Mouse (Mus musculus): ENCODE measurements around the gene Zfp334. TPM values are rescaled to one million over a fixed set of nuclear protein-coding genes. Genes with fewer than 3 reads are reported as not detected.

Gene Zfp334
- polyA plus RNA-seq (2015; fragmentation: Nextera tagmentation; extraction: Ambion mirVana): 8.7 and 8.9 TPM in 2 replicates

DNA sequence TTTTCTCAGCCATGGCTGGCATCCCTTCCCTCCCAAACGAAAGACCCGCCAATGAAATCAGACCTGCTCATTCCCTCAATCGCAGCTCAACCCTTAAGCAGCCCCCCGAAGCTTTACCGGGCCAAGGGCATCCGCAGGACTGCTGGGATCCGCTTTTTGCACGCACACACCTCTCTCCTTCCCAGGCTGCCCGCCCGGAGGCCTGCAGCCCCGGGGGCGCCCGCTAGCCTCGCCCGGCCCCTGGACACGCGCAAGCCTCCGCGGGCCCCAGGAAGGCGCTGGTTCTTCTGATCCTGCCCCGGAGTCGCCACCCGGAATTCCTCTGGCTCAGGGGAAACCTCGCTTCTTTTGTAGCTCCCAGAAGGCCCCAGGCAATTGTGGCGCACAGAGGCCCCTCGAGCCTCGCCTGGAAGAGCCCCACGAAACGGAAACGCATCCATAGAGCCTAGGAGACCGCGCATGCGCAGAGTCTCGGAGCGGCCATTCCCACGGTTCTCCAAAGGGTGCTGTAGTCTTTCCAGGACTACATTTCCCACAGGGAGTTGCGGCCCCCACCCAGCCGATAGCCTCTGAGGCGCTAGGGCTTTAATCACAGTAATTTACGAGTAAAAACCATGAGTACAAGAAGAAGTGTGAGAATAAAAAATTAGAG lies at the start of gene Zfp334:
Gene Zfp334 (minus strand): TSS at position 416 of the 652 bp plus-strand sequence.
- H3K36me3 ChIP-seq (ENCODE audit: insufficient read depth, low read length): peaks cover 36% of the 10 kb centered on the region
- no peaks in the 10 kb centered on the region for H3K27me3 ChIP-seq (ENCODE audit: insufficient read depth, low read length)
- H3K27ac ChIP-seq (ENCODE audit: low read length): peak within 1 kb of the TSS; percentile 89
- peak within 1 kb of the TSS; percentile 87 for H3K4me2 ChIP-seq (replicated peaks; ENCODE audit: low read depth, low read length)
- H3K4me1 ChIP-seq (ENCODE audit: insufficient read depth, low read length): peaks cover 8% of the 10 kb centered on the region
- ATAC-seq (ENCODE audit: low FRiP score, low TSS enrichment): peak; percentile 93
- peak within 1 kb of the TSS; percentile 96 for H3K9ac ChIP-seq (replicated peaks; ENCODE audit: low read length)
- no peaks in the 10 kb centered on the region for H3K9me3 ChIP-seq (ENCODE audit: low read length)
- H3K4me3 ChIP-seq (ENCODE audit: low read length): peak within 1 kb of the TSS; percentile 90
- under 1% methylated on average over 40 of the region's 40 CpGs for WGBS

GRCm38 (mm10) chr2:165428694-165429093 lies 40.6 kb upstream of the Zfp334 start:
- Histone ChIP-seq H3K4me3 (ENCODE audit: low read length) (no peak overlapping the region), H3K36me3 (ENCODE audit: insufficient read depth, low read length) (no peaks in the 10 kb centered on the region), H3K9me3 (ENCODE audit: low read length) (no peaks in the 10 kb centered on the region), H3K9ac (replicated peaks; ENCODE audit: low read length) (no peak overlapping the region), H3K27ac (ENCODE audit: low read length) (no peak overlapping the region), H3K4me1 (ENCODE audit: insufficient read depth, low read length) (no peaks in the 10 kb centered on the region), H3K4me2 (replicated peaks; ENCODE audit: low read depth, low read length) (no peak overlapping the region), H3K27me3 (ENCODE audit: insufficient read depth, low read length) (no peaks in the 10 kb centered on the region)
- WGBS: 35% methylated on average over 7 of the region's 7 CpGs
- ATAC-seq (ENCODE audit: low FRiP score, low TSS enrichment): no peak

- ATAC-seq (ENCODE audit: low FRiP score, low TSS enrichment): no peak
- Histone ChIP-seq H3K4me2 (replicated peaks; ENCODE audit: low read depth, low read length) (no peak overlapping the region), H3K27ac (ENCODE audit: low read length) (no peak overlapping the region), H3K9me3 (ENCODE audit: low read length) (no peaks in the 10 kb centered on the region), H3K4me3 (ENCODE audit: low read length) (no peak overlapping the region), H3K27me3 (ENCODE audit: insufficient read depth, low read length) (no peaks in the 10 kb centered on the region), H3K36me3 (ENCODE audit: insufficient read depth, low read length) (no peaks in the 10 kb centered on the region), H3K4me1 (ENCODE audit: insufficient read depth, low read length) (no peaks in the 10 kb centered on the region), H3K9ac (replicated peaks; ENCODE audit: low read length) (no peak overlapping the region)
- WGBS: 86% methylated on average over 2 of the region's 2 CpGs
Observed at GRCm38 (mm10) chr2:165420195-165420594, 32.1 kb upstream of the Zfp334 start.

DNA sequence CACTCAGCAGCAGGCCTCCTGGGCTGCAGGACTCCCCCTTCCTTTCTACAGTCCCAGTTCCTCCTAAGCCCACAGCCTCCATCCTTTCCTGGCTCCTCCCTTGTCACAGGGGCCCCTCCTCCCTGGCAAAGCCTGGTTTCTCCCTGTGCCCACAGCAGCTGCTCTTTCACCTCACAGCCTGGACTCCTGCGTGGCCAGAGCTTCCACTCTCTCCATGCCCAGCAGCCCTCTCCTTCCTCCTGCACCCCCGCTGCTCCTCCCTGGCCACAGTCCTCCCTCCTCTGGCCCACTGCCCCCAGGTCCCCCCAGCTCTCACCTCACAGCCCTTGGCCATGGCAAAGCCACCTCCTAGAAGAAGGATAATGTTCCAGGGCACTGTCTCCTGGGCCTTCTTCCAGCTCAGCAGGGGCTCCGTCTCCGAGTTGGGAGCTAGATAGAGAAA lies 31.6 kb upstream of the Zfp334 start:
- Histone ChIP-seq H3K4me2 (replicated peaks; ENCODE audit: low read depth, low read length) (no peak overlapping the region), H3K36me3 (ENCODE audit: insufficient read depth, low read length) (no peaks in the 10 kb centered on the region), H3K27ac (ENCODE audit: low read length) (no peak overlapping the region), H3K4me3 (ENCODE audit: low read length) (no peak overlapping the region), H3K9me3 (ENCODE audit: low read length) (no peaks in the 10 kb centered on the region), H3K4me1 (ENCODE audit: insufficient read depth, low read length) (no peaks in the 10 kb centered on the region), H3K9ac (replicated peaks; ENCODE audit: low read length) (no peak overlapping the region), H3K27me3 (ENCODE audit: insufficient read depth, low read length) (no peaks in the 10 kb centered on the region)
- 67% methylated on average over 4 of the region's 4 CpGs for WGBS
- no peak for ATAC-seq (ENCODE audit: low FRiP score, low TSS enrichment)

DNA sequence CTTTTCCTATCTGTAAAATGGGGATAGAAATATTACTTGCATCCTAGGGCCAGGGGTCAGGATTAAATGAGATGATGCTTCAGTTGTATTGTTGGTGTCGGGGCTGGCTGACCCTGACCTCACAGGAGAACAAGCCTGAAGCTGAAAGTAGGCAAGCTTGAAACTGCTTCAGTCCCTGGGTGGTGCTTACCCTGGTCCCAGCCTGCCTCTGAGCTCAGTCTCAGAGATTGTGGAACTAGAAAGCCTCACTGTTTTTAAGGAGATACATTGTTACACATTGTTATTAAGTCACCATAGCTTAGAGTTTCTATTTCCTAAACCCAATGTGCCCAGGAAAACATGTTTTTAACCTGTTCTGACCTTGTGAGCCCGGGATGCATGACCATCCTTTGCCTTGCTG lies 30.5 kb upstream of the Zfp334 start:
- no peak for ATAC-seq (ENCODE audit: low FRiP score, low TSS enrichment)
- Histone ChIP-seq H3K9ac (replicated peaks; ENCODE audit: low read length) (no peak overlapping the region), H3K27me3 (ENCODE audit: insufficient read depth, low read length) (no peaks in the 10 kb centered on the region), H3K4me3 (ENCODE audit: low read length) (no peak overlapping the region), H3K4me1 (ENCODE audit: insufficient read depth, low read length) (no peaks in the 10 kb centered on the region), H3K9me3 (ENCODE audit: low read length) (no peaks in the 10 kb centered on the region), H3K4me2 (replicated peaks; ENCODE audit: low read depth, low read length) (no peak overlapping the region), H3K27ac (ENCODE audit: low read length) (no peak overlapping the region), H3K36me3 (ENCODE audit: insufficient read depth, low read length) (no peaks in the 10 kb centered on the region)
- 83% methylated on average over 2 of the region's 2 CpGs for WGBS

- ATAC-seq (ENCODE audit: low FRiP score, low TSS enrichment): peak; percentile 73; the same call in 1 of the 2 replicates
- Histone ChIP-seq H3K4me1 (ENCODE audit: insufficient read depth, low read length) (no peaks in the 10 kb centered on the region), H3K4me2 (replicated peaks; ENCODE audit: low read depth, low read length) (no peak overlapping the region), H3K9me3 (ENCODE audit: low read length) (no peaks in the 10 kb centered on the region), H3K4me3 (ENCODE audit: low read length) (no peak overlapping the region), H3K27me3 (ENCODE audit: insufficient read depth, low read length) (no peaks in the 10 kb centered on the region), H3K27ac (ENCODE audit: low read length) (no peak overlapping the region), H3K9ac (replicated peaks; ENCODE audit: low read length) (no peak overlapping the region), H3K36me3 (ENCODE audit: insufficient read depth, low read length) (no peaks in the 10 kb centered on the region)
- WGBS: 72% methylated on average over 7 of the region's 7 CpGs
Observed at GRCm38 (mm10) chr2:165417291-165417690, 29.2 kb upstream of the Zfp334 start.

GRCm38 (mm10) chr2:165415795-165416194 lies 27.7 kb upstream of the Zfp334 start:
- H3K9me3 ChIP-seq (ENCODE audit: low read length): no peaks in the 10 kb centered on the region
- H3K4me2 ChIP-seq (replicated peaks; ENCODE audit: low read depth, low read length): no peak overlapping the region
- 41% methylated on average over 6 of the region's 6 CpGs for WGBS
- no peak overlapping the region for H3K9ac ChIP-seq (replicated peaks; ENCODE audit: low read length)
- no peak overlapping the region for H3K27ac ChIP-seq (ENCODE audit: low read length)
- ATAC-seq (ENCODE audit: low FRiP score, low TSS enrichment): no peak
- no peaks in the 10 kb centered on the region for H3K27me3 ChIP-seq (ENCODE audit: insufficient read depth, low read length)
- no peak overlapping the region for H3K4me3 ChIP-seq (ENCODE audit: low read length)
- H3K4me1 ChIP-seq (ENCODE audit: insufficient read depth, low read length): no peaks in the 10 kb centered on the region
- no peaks in the 10 kb centered on the region for H3K36me3 ChIP-seq (ENCODE audit: insufficient read depth, low read length)

DNA sequence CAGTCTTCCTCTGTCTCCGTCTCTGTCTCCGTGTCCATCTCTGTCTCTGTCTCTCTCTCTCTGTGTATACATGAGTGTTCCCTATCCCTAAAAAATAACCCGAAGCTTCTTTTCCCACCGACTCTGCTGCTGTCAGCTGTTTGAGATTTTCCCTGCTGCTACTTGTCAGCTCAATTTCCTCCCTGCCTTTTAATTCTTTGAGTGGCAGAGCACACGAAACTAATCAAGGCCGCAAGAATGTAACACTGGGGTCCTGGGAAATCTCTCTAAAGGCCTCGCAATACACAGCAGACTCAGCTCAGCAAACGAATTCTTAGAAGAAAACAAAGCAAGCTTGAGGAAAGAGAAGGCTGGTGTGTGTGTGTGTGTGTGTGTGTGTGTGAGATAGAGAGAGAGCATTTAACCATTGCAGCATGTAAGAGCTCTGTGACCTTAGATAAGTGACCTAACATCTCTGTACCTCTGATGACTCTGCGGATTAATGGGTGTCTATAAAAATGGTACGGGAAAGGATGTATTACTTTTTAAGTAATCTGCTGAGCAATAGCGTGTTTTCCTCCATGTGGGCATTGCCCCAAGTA lies 27.2 kb upstream of the Zfp334 start:
- no peaks in the 10 kb centered on the region for H3K27me3 ChIP-seq (ENCODE audit: insufficient read depth, low read length)
- no peaks in the 10 kb centered on the region for H3K9me3 ChIP-seq (ENCODE audit: low read length)
- no peak overlapping the region for H3K4me3 ChIP-seq (ENCODE audit: low read length)
- no peaks in the 10 kb centered on the region for H3K4me1 ChIP-seq (ENCODE audit: insufficient read depth, low read length)
- no peak for ATAC-seq (ENCODE audit: low FRiP score, low TSS enrichment)
- H3K9ac ChIP-seq (replicated peaks; ENCODE audit: low read length): no peak overlapping the region
- 56% methylated on average over 11 of the region's 11 CpGs for WGBS
- H3K36me3 ChIP-seq (ENCODE audit: insufficient read depth, low read length): no peaks in the 10 kb centered on the region
- H3K4me2 ChIP-seq (replicated peaks; ENCODE audit: low read depth, low read length): no peak overlapping the region
- H3K27ac ChIP-seq (ENCODE audit: low read length): no peak overlapping the region

DNA sequence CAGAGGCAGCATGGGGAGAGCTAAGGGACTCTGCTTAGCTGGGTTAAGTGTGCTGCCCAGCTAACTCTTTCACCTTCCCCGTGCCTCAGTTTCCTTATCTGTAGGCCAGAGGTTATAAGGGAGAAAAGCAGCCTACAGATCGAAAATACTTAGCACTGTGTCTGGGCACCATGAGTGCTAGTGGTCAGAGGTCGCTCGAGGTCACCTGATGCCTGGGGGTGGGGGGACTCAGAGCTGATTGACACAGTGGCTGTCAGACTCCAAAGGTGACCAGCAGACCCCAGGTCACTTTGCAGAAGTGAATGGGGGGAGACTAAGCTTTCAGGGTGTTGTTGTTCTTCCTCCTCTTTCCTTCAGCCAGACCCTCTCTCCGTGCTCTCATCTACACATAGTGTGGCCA lies 26.3 kb upstream of the Zfp334 start:
- H3K4me3 ChIP-seq (ENCODE audit: low read length): no peak overlapping the region
- WGBS: 73% methylated on average over 5 of the region's 5 CpGs
- no peak for ATAC-seq (ENCODE audit: low FRiP score, low TSS enrichment)
- no peaks in the 10 kb centered on the region for H3K4me1 ChIP-seq (ENCODE audit: insufficient read depth, low read length)
- H3K27me3 ChIP-seq (ENCODE audit: insufficient read depth, low read length): no peaks in the 10 kb centered on the region
- no peaks in the 10 kb centered on the region for H3K36me3 ChIP-seq (ENCODE audit: insufficient read depth, low read length)
- no peaks in the 10 kb centered on the region for H3K9me3 ChIP-seq (ENCODE audit: low read length)
- H3K27ac ChIP-seq (ENCODE audit: low read length): no peak overlapping the region
- H3K9ac ChIP-seq (replicated peaks; ENCODE audit: low read length): no peak overlapping the region
- H3K4me2 ChIP-seq (replicated peaks; ENCODE audit: low read depth, low read length): no peak overlapping the region

DNA sequence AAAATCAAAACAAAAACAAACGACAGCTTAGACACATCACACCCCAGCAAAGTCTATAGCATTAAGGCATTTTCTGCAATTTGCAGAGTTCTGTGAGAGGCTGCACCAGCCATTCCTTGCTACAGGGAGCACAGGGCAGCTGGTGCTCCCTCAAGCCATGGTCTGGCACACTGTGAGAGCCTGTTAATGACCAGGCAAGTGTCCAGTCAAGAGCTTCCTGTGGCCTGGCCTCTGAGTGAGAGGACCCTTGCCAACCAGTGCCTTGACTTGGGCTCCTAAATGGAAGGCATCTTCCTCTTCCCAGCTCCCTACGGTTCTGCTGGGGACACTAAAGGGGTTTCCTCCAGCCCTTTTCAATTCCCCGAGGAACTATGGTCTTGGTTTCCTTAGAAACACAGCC lies 25.8 kb upstream of the Zfp334 start:
- 59% methylated on average over 3 of the region's 3 CpGs for WGBS
- no peak overlapping the region for H3K4me2 ChIP-seq (replicated peaks; ENCODE audit: low read depth, low read length)
- H3K27ac ChIP-seq (ENCODE audit: low read length): no peak overlapping the region
- H3K9ac ChIP-seq (replicated peaks; ENCODE audit: low read length): no peak overlapping the region
- H3K4me3 ChIP-seq (ENCODE audit: low read length): no peak overlapping the region
- no peaks in the 10 kb centered on the region for H3K27me3 ChIP-seq (ENCODE audit: insufficient read depth, low read length)
- H3K4me1 ChIP-seq (ENCODE audit: insufficient read depth, low read length): no peaks in the 10 kb centered on the region
- no peaks in the 10 kb centered on the region for H3K36me3 ChIP-seq (ENCODE audit: insufficient read depth, low read length)
- ATAC-seq (ENCODE audit: low FRiP score, low TSS enrichment): no peak
- no peaks in the 10 kb centered on the region for H3K9me3 ChIP-seq (ENCODE audit: low read length)

All from kidney, embryonic 16.5 days (tissue).